Comparison of ENCODE assay signal across 23 mouse cellular contexts in the genomic region with DNA sequence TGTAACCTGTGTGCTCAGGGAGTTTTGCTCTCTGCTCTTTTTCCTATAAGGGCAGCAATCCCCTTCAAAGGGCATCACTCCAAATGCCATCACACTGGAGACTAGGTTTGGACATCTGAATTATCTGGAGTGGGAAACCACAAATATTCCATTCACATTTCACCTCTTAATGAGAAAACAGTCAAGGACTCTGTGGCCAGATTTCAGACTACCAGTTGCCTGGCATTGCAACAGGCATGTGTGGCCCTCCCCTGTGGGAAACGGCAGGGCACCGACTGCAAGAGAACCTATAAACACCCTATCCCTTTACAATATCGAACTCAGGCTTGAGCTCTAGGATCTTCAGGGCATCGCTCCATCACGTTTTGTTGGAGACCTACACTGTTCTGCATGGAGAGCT.
DNase-seq lines count a peak whose midpoint lies in the region; TF ChIP-seq lines count a peak whose summit lies in the region.
"Had no signal": no experiment of that assay in that cellular context is flagged by ENCODE, and none has a peak within 500 bp of the region (broad histone marks: within the 10 kb centered on the region; RNA-seq: fewer than 3 reads in every experiment).

No protein-coding gene starts in this region.

- no peak overlapping the region for H3ac ChIP-seq in myocyte (ENCODE audit: control insufficient read depth, insufficient read length)

- no peaks in the 10 kb centered on the region for H3K79me2 ChIP-seq in myocyte (ENCODE audit: control insufficient read depth, insufficient read depth)

- intact Hi-C loops in heart, postnatal 36 days (cut with DNase I) = no loop called here

- H3K4me3 ChIP-seq in myocyte = no peak overlapping the region
- H3K4me3 ChIP-seq: embryonic facial prominence, embryonic 13.5 days; embryonic facial prominence, embryonic 15.5 days; erythroblast, embryonic 14.5 days; forebrain, embryonic 10.5 days; forebrain, embryonic 12.5 days had no signal

- H3K36me3 ChIP-seq in myocyte (ENCODE audit: control insufficient read depth, insufficient read depth) = no peaks in the 10 kb centered on the region
- H3K36me3 ChIP-seq: embryonic facial prominence, embryonic 13.5 days; embryonic facial prominence, embryonic 15.5 days; forebrain, embryonic 10.5 days; forebrain, embryonic 12.5 days; G1E had no signal

- DNase-seq in heart, adult 11 months = peak; percentile 48
- no peak for DNase-seq in heart, postnatal 36 days
- DNase-seq in Muller cell, postnatal 12 days (ENCODE audit: inconsistent ontology term) = peak; percentile 88
- no peak for DNase-seq in layer of hippocampus, adult 9-11 months
- DNase-seq: adrenal gland, adult 2 months; adrenal gland, postnatal 10 days; adrenal gland, postnatal 25 days; B cell, adult 2 months; cerebellum, adult 11 months; cerebellum, adult 18-20 months; cerebellum, adult 8-10 months; cerebellum, adult 9-11 months; cerebellum, postnatal 14 days; cerebellum, postnatal 36 days; embryo, embryonic 11 days had no signal

- no peak for TF ChIP-seq POLR2A in myocyte (IDR thresholded peaks at IDR 0.05; ENCODE audit: insufficient read length, low read depth)

- no peaks in the 10 kb centered on the region for H3K27me3 ChIP-seq in myocyte (ENCODE audit: control insufficient read depth, insufficient read depth, insufficient read length)
- H3K27me3 ChIP-seq: CH12.LX; embryonic facial prominence, embryonic 13.5 days; embryonic facial prominence, embryonic 15.5 days; forebrain, embryonic 12.5 days had no signal

- no peak overlapping the region for H3K4me2 ChIP-seq in myocyte (ENCODE audit: low read depth)
- H3K4me2 ChIP-seq: embryonic facial prominence, embryonic 13.5 days; embryonic facial prominence, embryonic 15.5 days; forebrain, embryonic 12.5 days had no signal

TF ChIP-seq in myocyte, 11 proteins besides CTCF, POLR2A, EP300 and RAD21:
- TF ChIP-seq CEBPB (IDR thresholded peaks at IDR 0.05; ENCODE audit: insufficient read depth, poor library complexity, severe bottlenecking) = peak; percentile 81; the same call in 1 of the 2 replicates
- TF ChIP-seq POLR2AphosphoS2 (IDR thresholded peaks at IDR 0.05; ENCODE audit: insufficient read length, low read depth) = no peak

Comparison
In these comparisons a context has a peak if more than half of its experiments do, and no peak if none do; other contexts are left out.
1. DNase-seq: peak in heart, adult 11 months (single experiment) and Muller cell, postnatal 12 days (single experiment); none in heart, postnatal 36 days (0 of 2) and layer of hippocampus, adult 9-11 months (single experiment).